Mouse (Mus musculus) G1E (cell line): Measurements from ENCODE around the gene Ddx39b.

ENCODE experiments used
- CTCF ChIP-seq: IDR thresholded peaks from 2 replicates; pipeline ENCODE4 v1.5.1; 2012; ENCODE audit warnings: low read depth, low read length, inconsistent platforms, mixed read lengths
- GATA1 ChIP-seq: IDR thresholded peaks from 2 replicates; pipeline ENCODE4 v1.6.1; 2012; ENCODE audit warnings: borderline replicate concordance, low read length, inconsistent platforms, mixed read lengths
- GATA2 ChIP-seq: IDR thresholded peaks from 2 replicates; pipeline ENCODE4 v1.6.1; 2012; ENCODE audit warnings: low read depth, low read length, inconsistent platforms, borderline replicate concordance
- TAL1 ChIP-seq: conservative IDR thresholded peaks from 2 replicates; pipeline ENCODE4 v1.6.1; 2012; ENCODE audit warnings: low read depth, low read length, inconsistent platforms, mixed read lengths

DNA sequence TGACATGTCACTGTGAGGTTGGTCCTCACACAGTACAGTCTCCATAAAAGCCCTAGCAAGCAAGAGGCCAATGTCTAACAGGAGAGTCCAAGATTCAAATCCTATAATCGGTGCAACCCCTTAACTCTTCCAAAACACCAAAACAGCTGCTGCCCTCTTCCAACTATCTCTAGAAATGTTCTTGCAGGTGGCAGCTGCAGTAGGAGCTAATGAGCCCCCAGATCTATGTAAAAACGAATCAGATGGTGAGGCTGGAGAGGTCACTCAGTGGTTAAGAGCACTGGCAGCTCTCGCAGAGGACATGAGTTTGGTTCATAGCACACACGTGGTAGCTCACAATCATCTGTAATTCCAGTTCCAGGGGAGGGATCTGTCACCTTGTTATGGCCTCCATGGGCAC, 14.2 kb downstream of the Ddx39b start:
- TF ChIP-seq CTCF (no peak), GATA1 (no peak), TAL1 (no peak), GATA2 (no peak)
